Mouse (Mus musculus): ENCODE measurements around the gene Xrra1.
A peak's percentile ranks its signal among the peaks of the same experiment; 100 is the strongest.

Gene Xrra1

DNA sequence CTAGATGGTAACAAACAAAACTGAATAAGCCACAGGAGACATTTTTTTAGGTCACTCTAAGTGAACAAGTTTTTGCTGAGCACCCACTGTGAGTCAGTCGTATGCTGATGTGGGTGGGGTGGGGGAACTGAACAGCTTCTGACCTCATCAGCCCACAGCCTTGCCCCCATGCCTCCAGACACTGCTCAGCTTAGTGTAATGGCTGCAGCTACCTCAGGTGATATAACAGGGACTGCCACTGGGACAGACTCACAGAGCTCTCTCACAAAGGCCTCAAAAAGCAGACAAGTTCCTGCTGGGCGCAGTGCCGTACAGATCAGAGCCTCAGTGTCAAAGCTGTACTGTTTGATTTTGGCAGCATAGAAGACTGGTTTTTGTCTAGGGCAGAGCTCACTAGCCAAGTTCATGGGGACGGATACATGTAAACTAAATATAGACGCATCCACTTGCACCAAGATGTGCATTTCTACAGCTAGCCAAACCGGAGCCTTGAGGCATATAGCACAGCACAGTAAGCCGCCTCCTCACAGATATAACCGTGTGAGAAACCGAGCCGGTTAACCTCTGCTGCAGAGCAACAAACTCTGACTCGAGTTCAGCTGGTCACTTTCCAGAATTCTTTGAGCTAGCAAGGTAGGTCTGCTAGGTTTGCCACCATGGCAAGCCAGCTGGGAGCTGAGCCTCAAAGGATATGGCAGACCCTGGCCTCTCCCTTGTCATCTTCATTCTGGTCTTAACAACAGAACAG is 44.2 kb downstream of the Xrra1 start:
- H3K27me3 ChIP-seq (ENCODE audit: control insufficient read depth, insufficient read depth, low read length, poor library complexity, severe bottlenecking) = no peaks in the 10 kb centered on the region
- H3K36me3 ChIP-seq (ENCODE audit: control insufficient read depth, insufficient read depth, low read length, poor library complexity, severe bottlenecking) = no peaks in the 10 kb centered on the region
- no peak for DNase-seq (ENCODE audit: low read depth, low spot score)

DNA sequence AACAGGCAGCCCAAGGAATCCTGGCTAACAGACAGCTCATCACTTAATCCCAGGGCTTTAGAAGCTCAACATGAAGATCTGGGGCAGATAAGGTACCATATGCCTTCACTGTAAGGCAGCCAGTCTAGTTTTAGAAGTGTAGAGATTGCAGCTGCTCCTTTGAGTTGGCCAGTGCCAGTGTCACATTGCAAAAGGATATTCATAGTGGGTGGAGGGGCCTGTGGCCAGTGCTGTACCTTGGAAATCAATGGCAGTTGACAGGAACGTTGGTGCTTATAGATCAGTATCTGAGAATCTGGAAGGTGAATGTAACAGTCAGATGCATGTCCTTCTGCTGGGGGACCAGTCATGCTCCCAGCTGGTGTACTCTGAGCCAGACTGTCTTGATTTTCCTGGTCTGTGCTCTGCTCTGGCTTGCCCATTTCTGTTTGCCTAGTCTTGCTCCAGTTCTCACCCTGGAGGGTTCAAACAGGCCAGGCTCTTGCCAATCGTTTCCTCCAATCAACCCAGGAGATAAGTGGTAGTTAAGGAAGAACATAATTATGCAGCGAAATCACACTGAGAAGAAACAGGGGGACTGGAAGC is 45.6 kb downstream of the Xrra1 start:
- Histone ChIP-seq H3K36me3 (ENCODE audit: control insufficient read depth, insufficient read depth, low read length, poor library complexity, severe bottlenecking) (no peaks in the 10 kb centered on the region), H3K27me3 (ENCODE audit: control insufficient read depth, insufficient read depth, low read length, poor library complexity, severe bottlenecking) (no peaks in the 10 kb centered on the region)
- DNase-seq (ENCODE audit: low read depth, low spot score) = no peak

DNA sequence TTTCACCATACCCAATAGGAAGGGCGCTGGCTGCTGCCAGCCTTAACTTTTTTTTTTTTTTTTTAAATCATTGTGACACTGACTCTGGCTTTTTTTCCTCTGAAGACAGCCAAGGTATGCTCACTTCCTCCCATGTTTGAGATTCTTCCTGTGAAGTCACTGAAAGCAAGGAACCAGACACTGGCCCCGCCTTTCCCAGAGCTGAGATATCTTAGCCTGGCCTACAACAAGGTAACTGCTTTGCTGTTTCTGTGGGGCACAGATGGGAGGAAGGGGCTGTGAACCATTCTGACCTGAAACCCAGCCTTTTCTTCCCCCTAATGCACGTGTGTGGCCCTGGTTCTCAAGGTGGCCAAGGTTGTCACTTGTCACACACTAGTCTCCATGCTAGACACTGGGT is 47.4 kb downstream of the Xrra1 start:
- H3K27me3 ChIP-seq (ENCODE audit: control insufficient read depth, insufficient read depth, low read length, poor library complexity, severe bottlenecking) = no peaks in the 10 kb centered on the region
- DNase-seq (ENCODE audit: low read depth, low spot score) = no peak
- no peaks in the 10 kb centered on the region for H3K36me3 ChIP-seq (ENCODE audit: control insufficient read depth, insufficient read depth, low read length, poor library complexity, severe bottlenecking)

DNA sequence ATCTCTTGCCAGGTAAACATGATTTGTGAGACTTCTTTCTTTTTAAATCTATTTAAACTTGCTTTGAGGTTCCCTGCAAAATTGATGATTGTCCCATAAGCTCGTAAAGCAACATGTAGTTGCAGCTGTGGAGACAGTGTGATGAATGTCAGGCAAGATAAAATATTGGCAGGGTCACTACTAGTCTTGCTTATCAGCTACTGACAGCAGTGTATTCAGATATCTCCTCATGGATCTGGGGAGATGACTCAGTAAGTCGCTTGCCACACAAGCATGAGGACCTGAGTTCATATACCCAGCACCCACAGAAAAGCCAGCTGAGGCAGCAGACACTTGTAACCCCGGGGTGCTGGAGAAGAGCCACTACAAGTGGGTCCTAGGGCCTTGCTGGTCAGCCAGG is 48.5 kb downstream of the Xrra1 start:
- no peaks in the 10 kb centered on the region for H3K36me3 ChIP-seq (ENCODE audit: control insufficient read depth, insufficient read depth, low read length, poor library complexity, severe bottlenecking)
- H3K27me3 ChIP-seq (ENCODE audit: control insufficient read depth, insufficient read depth, low read length, poor library complexity, severe bottlenecking) = no peaks in the 10 kb centered on the region
- no peak for DNase-seq (ENCODE audit: low read depth, low spot score)

DNA sequence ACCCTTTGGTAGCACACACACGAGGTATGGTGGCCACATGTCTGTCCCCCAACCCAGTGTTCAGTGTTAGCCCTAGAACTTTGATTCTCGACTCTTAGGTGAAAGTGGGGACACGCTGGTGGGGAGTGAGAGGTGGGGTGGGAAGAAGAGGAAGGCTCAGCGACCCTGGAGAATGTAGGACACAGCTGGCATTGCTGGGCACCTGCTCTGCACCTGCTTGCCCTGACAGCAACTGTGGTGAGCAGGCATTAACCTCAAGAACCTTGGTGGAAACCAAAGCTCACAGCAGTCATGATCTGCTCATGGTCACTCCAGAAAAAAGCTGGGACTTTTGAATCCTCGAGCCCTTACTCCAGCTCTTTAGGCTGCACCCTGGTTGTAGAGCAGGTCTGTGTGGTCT is 52.1 kb downstream of the Xrra1 start:
- H3K36me3 ChIP-seq (ENCODE audit: control insufficient read depth, insufficient read depth, low read length, poor library complexity, severe bottlenecking) = no peaks in the 10 kb centered on the region
- no peak for DNase-seq (ENCODE audit: low read depth, low spot score)
- no peaks in the 10 kb centered on the region for H3K27me3 ChIP-seq (ENCODE audit: control insufficient read depth, insufficient read depth, low read length, poor library complexity, severe bottlenecking)

DNA sequence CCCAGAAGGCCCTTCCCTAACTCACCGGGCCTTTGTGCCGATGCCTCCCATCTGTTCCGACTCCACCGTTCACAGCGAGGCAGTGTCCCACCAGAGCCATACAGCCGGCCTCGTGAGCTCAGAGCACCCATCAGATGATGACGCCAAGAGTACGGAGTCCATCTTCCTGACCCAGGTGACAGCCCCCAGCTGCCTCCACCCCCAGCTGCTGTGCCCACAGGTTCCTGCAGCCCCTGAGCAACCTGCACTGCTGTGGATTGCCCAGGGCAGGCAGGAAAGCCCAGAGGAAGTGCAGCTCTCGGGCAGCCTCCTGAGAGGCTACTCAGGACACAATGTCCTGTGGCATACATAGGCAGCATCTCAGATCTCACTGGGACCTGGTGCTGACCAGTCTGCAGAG is 55.4 kb downstream of the Xrra1 start:
- Histone ChIP-seq H3K36me3 (ENCODE audit: control insufficient read depth, insufficient read depth, low read length, poor library complexity, severe bottlenecking) (no peaks in the 10 kb centered on the region), H3K27me3 (ENCODE audit: control insufficient read depth, insufficient read depth, low read length, poor library complexity, severe bottlenecking) (no peaks in the 10 kb centered on the region)
- DNase-seq (ENCODE audit: low read depth, low spot score) = no peak

DNA sequence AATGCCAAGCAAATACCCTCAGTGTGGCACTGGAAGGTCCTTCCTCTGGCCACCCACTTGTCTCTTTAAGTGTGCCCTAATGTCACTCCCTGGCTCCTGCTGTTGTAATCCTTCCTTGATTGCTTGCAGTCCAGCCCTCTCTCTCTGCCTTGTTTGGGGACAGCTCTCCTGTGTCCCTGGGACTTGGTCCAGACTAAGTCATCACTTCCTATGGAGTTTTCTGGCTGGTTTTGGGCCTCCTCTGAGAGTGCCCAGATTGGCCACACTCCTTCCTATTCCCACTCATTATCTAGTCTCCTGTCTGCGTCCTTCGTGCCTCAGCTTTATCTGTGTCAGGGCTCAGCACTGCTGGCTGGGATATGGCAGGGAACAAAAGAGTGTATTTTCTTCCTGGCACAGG is 56.6 kb downstream of the Xrra1 start:
- no peaks in the 10 kb centered on the region for H3K27me3 ChIP-seq (ENCODE audit: control insufficient read depth, insufficient read depth, low read length, poor library complexity, severe bottlenecking)
- no peak for DNase-seq (ENCODE audit: low read depth, low spot score)
- H3K36me3 ChIP-seq (ENCODE audit: control insufficient read depth, insufficient read depth, low read length, poor library complexity, severe bottlenecking) = no peaks in the 10 kb centered on the region

DNA sequence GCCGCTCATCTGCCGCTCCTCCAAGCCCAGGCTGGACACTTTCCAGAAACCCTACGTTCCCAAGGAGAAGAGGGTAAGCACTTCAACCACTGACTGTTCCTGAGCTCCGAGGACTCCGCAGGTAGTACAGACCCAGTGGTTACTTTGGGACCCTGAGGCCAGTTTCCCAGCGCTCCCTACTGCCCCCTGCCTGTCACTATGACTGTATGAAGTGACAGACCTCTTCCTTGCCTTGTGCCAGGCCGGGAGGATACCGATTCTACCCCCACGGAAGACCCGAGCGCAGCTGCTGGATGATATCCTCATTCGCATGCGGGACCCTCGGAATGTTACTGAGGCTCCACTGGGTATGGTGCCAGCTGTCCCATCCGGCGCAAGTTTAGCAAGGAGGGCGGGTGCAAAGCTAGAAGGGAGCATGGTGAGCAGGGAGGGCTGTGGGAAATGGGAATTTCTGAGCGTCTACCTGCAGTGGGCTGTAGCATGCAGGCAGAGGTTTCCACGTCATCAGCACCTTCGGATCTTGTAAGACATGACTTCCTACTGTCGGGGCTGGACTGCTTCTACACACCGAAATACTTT is 57.9 kb downstream of the Xrra1 start:
- no peaks in the 10 kb centered on the region for H3K27me3 ChIP-seq (ENCODE audit: control insufficient read depth, insufficient read depth, low read length, poor library complexity, severe bottlenecking)
- peak; percentile 36 for DNase-seq (ENCODE audit: low read depth, low spot score)
- no peaks in the 10 kb centered on the region for H3K36me3 ChIP-seq (ENCODE audit: control insufficient read depth, insufficient read depth, low read length, poor library complexity, severe bottlenecking)

DNA sequence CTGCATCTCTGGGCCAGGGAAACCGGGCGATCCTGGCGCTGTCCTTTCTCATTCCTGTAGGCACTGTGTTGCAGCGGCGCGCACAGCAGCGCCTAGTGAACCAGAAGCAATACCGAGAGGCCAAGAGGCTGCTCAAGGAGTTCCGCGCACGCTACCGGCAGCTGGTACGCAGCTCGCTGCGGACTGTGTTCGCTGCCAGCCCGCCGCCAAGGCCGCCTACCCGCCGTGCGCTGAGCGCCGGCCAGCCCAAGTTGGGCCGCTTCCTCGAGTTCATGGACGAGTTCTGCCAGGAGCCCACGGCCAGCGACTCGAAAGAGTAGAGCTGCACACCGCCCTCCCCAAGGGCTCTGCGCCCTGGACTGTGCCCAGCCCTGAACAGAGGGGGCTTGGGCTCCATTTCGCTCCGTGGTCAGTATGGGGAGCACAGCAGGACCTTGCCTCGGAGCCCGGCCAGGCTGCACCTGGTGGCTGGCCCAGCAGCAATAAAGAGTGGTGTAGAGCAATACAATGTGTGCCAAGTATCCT is 58.5 kb downstream of the Xrra1 start:
- no peaks in the 10 kb centered on the region for H3K36me3 ChIP-seq (ENCODE audit: control insufficient read depth, insufficient read depth, low read length, poor library complexity, severe bottlenecking)
- no peaks in the 10 kb centered on the region for H3K27me3 ChIP-seq (ENCODE audit: control insufficient read depth, insufficient read depth, low read length, poor library complexity, severe bottlenecking)
- no peak for DNase-seq (ENCODE audit: low read depth, low spot score)

DNA sequence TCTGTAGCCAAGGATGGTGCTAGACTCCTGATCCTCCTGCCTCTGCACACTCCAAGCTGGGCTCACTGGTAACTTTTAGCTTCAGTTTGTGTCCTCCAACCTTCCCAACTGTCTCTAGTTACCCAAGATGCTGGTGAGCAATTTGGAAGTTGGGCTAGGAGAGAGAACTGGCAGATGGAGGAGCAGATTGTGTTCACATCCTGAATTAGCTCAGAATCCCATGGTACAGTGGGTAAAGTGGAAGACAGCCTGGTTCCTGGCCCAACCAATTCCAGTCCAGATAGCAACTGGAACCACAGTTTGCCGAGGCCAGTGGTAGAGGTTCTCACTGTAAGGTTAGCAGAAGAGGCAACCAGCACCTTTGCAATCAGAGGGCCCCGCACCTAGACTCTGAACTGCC is 60.2 kb downstream of the Xrra1 start:
- DNase-seq (ENCODE audit: low read depth, low spot score) = no peak
- Histone ChIP-seq H3K36me3 (ENCODE audit: control insufficient read depth, insufficient read depth, low read length, poor library complexity, severe bottlenecking) (peaks cover 2% of the 10 kb centered on the region; the same call in 1 of the 2 replicates), H3K27me3 (ENCODE audit: control insufficient read depth, insufficient read depth, low read length, poor library complexity, severe bottlenecking) (no peaks in the 10 kb centered on the region)

DNA sequence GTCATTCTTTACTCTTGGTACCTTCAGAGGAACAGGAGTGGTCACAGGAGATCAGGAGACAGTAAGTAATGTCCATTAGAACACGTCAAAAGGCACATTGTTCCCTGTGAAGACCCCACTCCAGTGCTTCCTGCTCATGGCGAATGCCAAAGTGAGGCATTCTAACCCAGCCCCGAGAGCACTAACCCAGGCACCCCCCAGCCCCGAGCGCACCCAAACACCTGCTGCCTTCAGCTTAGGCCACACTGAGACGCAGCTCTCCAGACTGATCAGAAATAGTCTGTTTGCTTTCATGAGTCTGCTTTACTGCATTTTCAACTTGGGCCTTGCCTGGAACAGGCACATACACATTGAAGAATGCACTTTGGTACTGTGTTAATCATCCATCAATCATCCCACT is 61.1 kb downstream of the Xrra1 start:
- DNase-seq (ENCODE audit: low read depth, low spot score) = no peak
- Histone ChIP-seq H3K27me3 (ENCODE audit: control insufficient read depth, insufficient read depth, low read length, poor library complexity, severe bottlenecking) (no peaks in the 10 kb centered on the region), H3K36me3 (ENCODE audit: control insufficient read depth, insufficient read depth, low read length, poor library complexity, severe bottlenecking) (peaks cover 4% of the 10 kb centered on the region; the same call in 1 of the 2 replicates)

DNA sequence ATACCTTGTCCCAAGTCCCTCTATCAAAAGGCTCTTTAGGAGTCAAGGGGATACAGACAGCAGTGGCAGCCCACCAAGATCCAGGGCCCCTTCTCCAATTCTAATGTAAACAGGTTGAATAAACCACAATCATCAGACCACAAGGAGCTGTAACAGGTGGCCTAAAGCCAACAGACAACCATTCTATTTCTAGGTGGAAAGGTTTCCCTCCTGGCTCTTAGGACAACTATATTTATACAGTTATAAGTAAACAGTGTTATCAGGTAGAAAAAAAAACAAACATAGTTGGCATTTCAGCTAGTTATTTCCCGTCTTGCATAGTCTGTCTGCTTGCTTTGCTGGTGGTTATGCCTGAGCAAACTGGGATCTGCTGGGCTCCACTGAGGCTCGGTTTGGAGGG is 61.5 kb downstream of the Xrra1 start:
- no peak for DNase-seq (ENCODE audit: low read depth, low spot score)
- peaks cover 4% of the 10 kb centered on the region; the same call in 1 of the 2 replicates for H3K36me3 ChIP-seq (ENCODE audit: control insufficient read depth, insufficient read depth, low read length, poor library complexity, severe bottlenecking)
- no peaks in the 10 kb centered on the region for H3K27me3 ChIP-seq (ENCODE audit: control insufficient read depth, insufficient read depth, low read length, poor library complexity, severe bottlenecking)

DNA sequence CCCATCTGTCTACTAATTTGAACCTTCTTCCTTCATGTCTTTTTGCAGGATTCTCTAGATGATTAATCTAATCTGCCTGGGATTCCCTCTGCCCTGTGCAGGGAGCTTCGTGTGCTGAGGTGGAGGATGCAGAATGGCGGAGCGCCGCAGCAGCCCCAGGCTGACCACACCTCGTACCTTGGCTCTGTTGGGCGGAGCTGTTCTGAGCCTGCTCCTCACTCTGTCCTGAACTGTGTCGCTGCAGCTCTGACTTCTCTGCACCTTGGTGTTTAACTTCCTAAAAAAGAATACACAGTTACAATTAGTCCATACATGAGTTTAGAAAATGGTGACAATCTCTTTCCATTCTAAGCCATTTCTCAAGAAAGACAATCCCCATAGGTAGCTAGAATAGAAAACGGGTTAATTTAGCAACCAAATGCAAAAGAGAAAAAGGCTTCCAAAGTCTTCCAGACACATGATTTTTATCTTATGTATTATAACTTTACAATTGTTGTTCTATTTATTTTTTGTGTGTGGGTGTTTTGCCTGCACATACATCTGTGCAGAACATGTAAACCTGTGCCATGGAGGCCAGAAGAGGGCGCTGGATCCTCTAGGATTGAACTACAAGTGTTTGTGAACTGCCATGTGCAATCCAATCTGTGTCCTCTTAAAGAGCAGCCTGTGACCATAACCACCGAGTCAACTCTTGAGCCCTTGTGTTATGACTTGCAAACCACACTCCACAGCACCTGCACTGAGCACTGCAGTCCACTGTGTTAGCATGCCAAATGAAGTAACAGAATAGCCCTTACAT is 68.2 kb downstream of the Xrra1 start:
- H3K27me3 ChIP-seq (ENCODE audit: control insufficient read depth, insufficient read depth, low read length, poor library complexity, severe bottlenecking) = no peaks in the 10 kb centered on the region
- DNase-seq (ENCODE audit: low read depth, low spot score) = peak; percentile 60
- peaks cover 9% of the 10 kb centered on the region for H3K36me3 ChIP-seq (ENCODE audit: control insufficient read depth, insufficient read depth, low read length, poor library complexity, severe bottlenecking)

DNA sequence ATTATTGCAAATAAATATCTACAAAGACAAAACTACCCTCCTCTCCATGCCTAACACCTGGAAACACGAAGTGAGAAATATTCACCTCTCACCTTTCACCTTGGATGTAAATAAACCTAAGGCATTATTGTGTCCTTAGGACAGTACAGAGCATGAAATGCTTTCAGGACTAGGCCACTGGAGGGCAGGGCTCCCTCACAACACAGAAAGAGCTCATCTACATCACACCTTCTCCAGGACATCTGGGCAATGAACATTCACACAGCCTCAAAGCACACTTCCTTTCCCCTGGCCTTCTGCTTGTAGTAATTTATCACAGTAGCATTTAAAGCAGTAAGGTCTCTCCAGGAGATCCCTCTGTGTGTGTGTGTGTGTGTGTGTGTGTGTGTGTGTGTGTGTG is 76.8 kb downstream of the Xrra1 start:
- H3K27me3 ChIP-seq (ENCODE audit: control insufficient read depth, insufficient read depth, low read length, poor library complexity, severe bottlenecking) = no peaks in the 10 kb centered on the region
- DNase-seq (ENCODE audit: low read depth, low spot score) = no peak

DNA sequence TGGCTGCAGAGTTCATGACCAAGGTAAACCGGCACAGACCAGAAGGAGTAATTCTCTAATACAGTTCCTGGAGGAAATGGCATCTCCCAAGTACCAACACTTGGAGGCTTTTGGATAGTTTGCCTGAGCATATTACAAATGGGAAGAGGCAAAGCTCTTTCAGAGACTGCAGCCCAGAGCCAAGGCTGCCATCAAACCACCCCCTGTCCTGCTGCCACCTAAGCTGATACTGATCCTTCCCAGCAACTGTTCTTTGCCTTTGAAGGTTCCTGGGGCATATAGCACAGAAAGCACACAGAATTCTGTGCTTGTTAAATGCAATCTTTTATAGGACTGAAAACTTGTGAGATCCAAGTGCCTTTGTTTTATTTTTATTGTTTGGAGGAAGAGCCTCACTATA is 81.8 kb downstream of the Xrra1 start:
- no peak for DNase-seq (ENCODE audit: low read depth, low spot score)
- 0 out of 2 replicates have a peak, but pooled peaks cover 1% of the 10 kb centered on the region for H3K36me3 ChIP-seq (ENCODE audit: control insufficient read depth, insufficient read depth, low read length, poor library complexity, severe bottlenecking)
- no peaks in the 10 kb centered on the region for H3K27me3 ChIP-seq (ENCODE audit: control insufficient read depth, insufficient read depth, low read length, poor library complexity, severe bottlenecking)

More for the DNA sequence above, 76.8 kb downstream of the Xrra1 start:
- H3K36me3 ChIP-seq (ENCODE audit: control insufficient read depth, insufficient read depth, low read length, poor library complexity, severe bottlenecking) = peaks cover 10% of the 10 kb centered on the region; the same call in 1 of the 2 replicates

Data from splenic B cell, adult 2 months (primary cell).